Mouse (Mus musculus): ENCODE results near the gene Runx3. TPM values are rescaled to one million over a fixed set of nuclear protein-coding genes. Genes with fewer than 3 reads are reported as not detected.
A peak's percentile ranks its signal among the peaks of the same experiment; 100 is the strongest.

The Runx3 gene
- polyA plus RNA-seq, 1 experiment from 2014 or later, result not detected

DNA sequence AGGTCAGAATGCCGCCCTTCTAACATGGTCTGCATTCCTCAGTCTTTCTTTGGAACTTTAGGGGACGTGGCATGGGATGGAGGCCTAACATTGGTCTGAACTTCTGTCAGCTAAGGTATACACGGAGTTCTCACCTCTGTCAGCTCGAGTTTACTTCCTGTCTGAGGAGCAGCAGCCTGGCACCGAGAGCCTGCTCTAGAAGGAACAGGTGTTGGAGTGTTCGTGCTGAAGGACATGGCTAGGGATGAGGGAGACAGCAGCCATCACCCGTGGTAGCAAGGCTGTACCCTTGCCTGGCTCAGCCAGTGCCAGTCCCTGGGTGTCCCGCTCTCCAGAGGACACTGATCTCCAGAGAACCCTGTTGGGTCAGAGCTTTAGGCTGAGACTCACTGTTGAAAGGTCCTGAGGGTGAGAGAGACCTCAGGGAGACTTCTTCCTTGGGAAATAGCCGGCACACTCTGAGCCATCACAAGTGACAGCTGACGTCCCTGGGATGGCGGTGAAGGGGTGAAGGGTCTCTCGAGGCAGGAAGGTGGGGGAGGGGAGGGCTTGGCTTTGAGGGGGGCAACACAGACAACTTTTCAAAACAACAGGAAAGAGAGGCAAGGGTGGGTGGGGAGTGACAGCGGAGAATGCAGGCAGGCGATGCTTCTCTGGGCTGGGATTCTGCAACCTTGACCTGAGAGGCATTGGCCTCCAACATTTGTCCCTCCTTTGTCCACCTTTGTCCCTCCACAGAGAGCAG lies 4.9 kb upstream of the Runx3 start:
- Histone ChIP-seq H3K27me3 (0 out of 2 replicates have a peak, but pooled peaks cover 2% of the 10 kb centered on the region), H3K27ac (replicated peaks) (no peak overlapping the region), H3K4me1 (no peaks in the 10 kb centered on the region; the same call in 1 of the 2 replicates), H3K4me2 (replicated peaks) (no peak overlapping the region), H3K9me3 (peaks cover 4% of the 10 kb centered on the region; the same call in 1 of the 2 replicates), H3K9ac (replicated peaks) (no peak overlapping the region), H3K4me3 (no peak overlapping the region), H3K36me3 (no peaks in the 10 kb centered on the region)
- WGBS, result 59% methylated on average over 14 of the region's 14 CpGs
- ATAC-seq (ENCODE audit: low FRiP score, low read depth), result no peak

DNA sequence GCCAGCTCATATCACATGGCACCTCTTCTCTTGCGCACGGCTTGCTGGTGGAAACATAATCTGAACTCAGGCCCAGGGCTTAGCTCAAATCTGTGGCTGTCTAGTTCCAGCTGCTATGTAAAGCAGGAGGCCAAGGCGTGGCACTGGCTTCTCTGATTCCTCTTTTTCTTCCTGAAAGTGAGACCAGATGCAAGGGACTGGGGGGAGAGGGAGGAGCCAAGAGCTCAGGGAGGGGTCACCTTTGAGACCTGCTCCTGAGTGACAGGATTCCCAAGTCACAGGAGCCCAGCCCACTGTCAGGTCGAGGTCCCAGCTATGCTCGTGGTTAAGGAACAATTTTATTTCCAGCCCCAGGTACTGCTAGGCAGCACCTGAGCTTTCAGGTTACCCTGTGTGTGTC lies 4.1 kb upstream of the Runx3 start:
- 74% methylated on average over 5 of the region's 5 CpGs for WGBS
- no peak overlapping the region for H3K27ac ChIP-seq (replicated peaks)

DNA sequence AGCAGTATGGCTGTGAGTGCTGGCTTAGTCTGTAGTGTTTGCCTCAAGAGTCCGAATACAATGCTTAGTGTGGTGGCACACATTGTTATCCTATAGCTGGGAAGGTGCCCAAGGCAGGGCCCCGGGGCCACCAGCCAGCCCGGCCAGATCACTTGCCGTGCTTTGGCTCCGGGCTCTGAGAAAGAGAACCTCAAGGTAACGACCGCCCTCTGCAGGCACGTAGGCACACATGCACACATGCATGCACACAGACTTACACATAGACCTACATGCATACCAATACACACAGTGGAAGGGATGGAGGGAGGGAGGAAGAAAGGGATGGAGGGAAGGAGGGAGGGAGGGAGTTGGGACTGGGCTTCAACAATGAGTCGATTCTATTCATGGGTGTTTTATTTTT lies 2.6 kb upstream of the Runx3 start:
- no peaks in the 10 kb centered on the region for H3K36me3 ChIP-seq
- 0 out of 2 replicates have a peak, but pooled peaks cover 2% of the 10 kb centered on the region for H3K27me3 ChIP-seq
- no peak overlapping the region for H3K9ac ChIP-seq (replicated peaks)
- 94% methylated on average over 9 of the region's 9 CpGs for WGBS
- ATAC-seq (ENCODE audit: low FRiP score, low read depth), result no peak
- no peak overlapping the region for H3K4me2 ChIP-seq (replicated peaks)
- H3K27ac ChIP-seq (replicated peaks), result no peak overlapping the region
- no peaks in the 10 kb centered on the region for H3K9me3 ChIP-seq
- no peak overlapping the region for H3K4me3 ChIP-seq
- H3K4me1 ChIP-seq, result no peaks in the 10 kb centered on the region; the same call in 1 of the 2 replicates

More for the DNA sequence above, 4.1 kb upstream of the Runx3 start:
- H3K9me3 ChIP-seq, result peaks cover 4% of the 10 kb centered on the region; the same call in 1 of the 2 replicates
- H3K4me3 ChIP-seq, result no peak overlapping the region
- no peak overlapping the region for H3K4me2 ChIP-seq (replicated peaks)
- no peak for ATAC-seq (ENCODE audit: low FRiP score, low read depth)
- H3K36me3 ChIP-seq, result no peaks in the 10 kb centered on the region
- H3K27me3 ChIP-seq, result 0 out of 2 replicates have a peak, but pooled peaks cover 2% of the 10 kb centered on the region
- H3K4me1 ChIP-seq, result no peaks in the 10 kb centered on the region; the same call in 1 of the 2 replicates
- H3K9ac ChIP-seq (replicated peaks), result no peak overlapping the region

DNA sequence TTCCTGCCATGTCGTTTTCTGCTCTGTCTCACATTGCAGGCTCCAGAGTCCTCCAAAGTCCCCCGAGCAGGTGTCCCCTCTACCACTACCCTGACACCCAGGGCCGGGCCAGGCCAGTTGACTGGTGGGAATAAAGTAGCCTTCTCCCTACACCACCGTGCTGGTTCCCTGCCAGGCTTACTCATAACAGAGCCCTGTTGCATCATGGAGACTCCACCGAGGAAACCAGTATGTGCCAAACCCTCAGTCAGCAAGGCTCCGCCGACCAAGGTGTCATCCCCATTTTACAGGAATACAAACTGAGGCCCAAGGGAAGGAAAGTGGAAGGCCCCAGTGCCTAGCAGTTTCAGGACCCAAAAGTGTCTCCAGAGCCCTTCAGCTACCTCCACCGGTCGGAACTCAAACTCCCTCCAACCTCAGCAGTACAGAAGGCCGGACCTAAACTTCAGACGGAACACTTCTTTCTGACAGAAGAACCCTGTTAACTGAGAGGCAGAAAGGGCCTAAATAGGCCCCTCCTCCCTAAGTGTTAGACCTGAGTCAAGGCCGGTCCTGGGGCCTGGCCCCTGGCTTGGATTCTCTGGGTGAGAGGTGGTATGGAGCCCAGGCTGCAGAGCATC lies 1.5 kb upstream of the Runx3 start:
- Histone ChIP-seq H3K9ac (replicated peaks) (no peak overlapping the region), H3K27ac (replicated peaks) (no peak overlapping the region), H3K4me3 (no peak overlapping the region), H3K4me2 (replicated peaks) (no peak overlapping the region), H3K36me3 (no peaks in the 10 kb centered on the region), H3K4me1 (no peaks in the 10 kb centered on the region; the same call in 1 of the 2 replicates), H3K27me3 (0 out of 2 replicates have a peak, but pooled peaks cover 2% of the 10 kb centered on the region), H3K9me3 (no peaks in the 10 kb centered on the region)
- ATAC-seq (ENCODE audit: low FRiP score, low read depth), result no peak
- WGBS, result 94% methylated on average over 12 of the region's 12 CpGs

DNA sequence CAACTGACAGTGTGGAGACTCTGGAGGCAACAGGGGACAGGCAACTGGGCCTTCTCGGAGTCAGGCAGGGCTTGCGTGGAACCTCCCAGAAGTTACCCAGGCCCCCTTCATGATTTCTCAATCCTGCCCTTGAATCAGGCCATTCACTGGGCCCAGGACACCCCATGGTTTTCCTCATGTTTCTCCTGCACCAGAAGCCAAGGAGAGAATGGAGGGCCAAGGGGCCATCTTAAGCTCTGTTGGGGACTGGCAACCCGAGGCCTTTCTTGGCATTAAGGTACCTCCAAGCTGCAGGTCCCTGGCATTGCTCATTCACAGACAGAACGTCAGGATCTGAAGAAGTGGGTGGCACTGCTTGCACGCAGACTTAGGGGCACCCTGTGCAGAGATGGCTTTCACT lies 3.3 kb downstream of the Runx3 start:
- Histone ChIP-seq H3K4me1 (0 out of 2 replicates have a peak, but pooled peaks cover 1% of the 10 kb centered on the region), H3K9me3 (no peaks in the 10 kb centered on the region), H3K4me2 (replicated peaks) (no peak overlapping the region), H3K27me3 (peaks cover 10% of the 10 kb centered on the region; the same call in 1 of the 2 replicates), H3K9ac (replicated peaks) (no peak overlapping the region), H3K27ac (replicated peaks) (no peak overlapping the region), H3K36me3 (no peaks in the 10 kb centered on the region), H3K4me3 (no peak overlapping the region)
- 81% methylated on average over 5 of the region's 5 CpGs for WGBS
- no peak for ATAC-seq (ENCODE audit: low FRiP score, low read depth)

DNA sequence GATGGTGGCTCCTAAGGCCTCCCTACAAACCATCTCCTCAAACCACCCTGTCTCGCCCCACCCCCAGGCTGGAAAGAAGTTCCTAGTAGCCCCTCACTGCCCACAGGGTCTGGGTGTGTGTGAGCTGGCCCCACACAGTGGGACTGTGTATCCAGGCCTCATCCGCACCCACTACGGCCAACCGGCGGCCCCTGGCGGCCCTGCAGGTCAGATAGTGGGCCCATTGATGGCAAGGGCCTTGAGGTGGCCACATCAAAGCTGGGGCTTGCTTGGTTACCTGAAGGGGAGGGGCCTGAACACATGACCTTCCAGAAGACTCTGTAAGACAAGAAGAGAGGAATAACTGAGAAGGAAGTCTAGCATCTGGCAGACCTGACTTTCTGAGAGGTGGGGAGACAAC lies 4.3 kb downstream of the Runx3 start:
- H3K9ac ChIP-seq (replicated peaks), result no peak overlapping the region
- H3K4me1 ChIP-seq, result 0 out of 2 replicates have a peak, but pooled peaks cover 8% of the 10 kb centered on the region
- H3K27me3 ChIP-seq, result peaks cover 20% of the 10 kb centered on the region
- no peak for ATAC-seq (ENCODE audit: low FRiP score, low read depth)
- 91% methylated on average over 6 of the region's 6 CpGs for WGBS
- H3K9me3 ChIP-seq, result no peaks in the 10 kb centered on the region
- H3K27ac ChIP-seq (replicated peaks), result no peak overlapping the region
- no peaks in the 10 kb centered on the region for H3K36me3 ChIP-seq
- H3K4me2 ChIP-seq (replicated peaks), result no peak overlapping the region
- H3K4me3 ChIP-seq, result no peak overlapping the region

DNA sequence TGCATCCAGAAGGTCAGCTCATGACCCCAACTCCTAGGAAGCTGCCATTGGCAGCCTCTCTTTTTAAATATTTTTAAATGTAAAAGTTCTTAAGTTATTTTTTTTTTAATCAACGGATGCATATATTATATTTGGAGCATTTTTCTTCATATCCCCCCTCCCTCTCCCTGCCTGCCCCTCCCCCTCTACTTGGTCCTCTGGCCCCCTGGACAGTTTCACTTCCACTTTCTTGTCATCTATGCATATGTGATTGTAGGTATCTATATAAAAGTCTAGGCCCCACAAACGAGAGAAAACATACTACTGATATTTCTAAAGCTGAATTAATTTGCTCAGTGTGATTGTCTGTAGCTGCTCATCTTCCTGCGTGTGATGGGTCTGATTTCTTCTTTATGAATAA lies 4.7 kb downstream of the Runx3 start:
- Histone ChIP-seq H3K27me3 (peaks cover 21% of the 10 kb centered on the region), H3K36me3 (no peaks in the 10 kb centered on the region), H3K4me3 (no peak overlapping the region), H3K9ac (replicated peaks) (no peak overlapping the region), H3K27ac (replicated peaks) (no peak overlapping the region), H3K9me3 (no peaks in the 10 kb centered on the region), H3K4me2 (replicated peaks) (no peak overlapping the region), H3K4me1 (0 out of 2 replicates have a peak, but pooled peaks cover 8% of the 10 kb centered on the region)
- ATAC-seq (ENCODE audit: low FRiP score, low read depth), result no peak
- 90% methylated on average over 3 of the region's 3 CpGs for WGBS

DNA sequence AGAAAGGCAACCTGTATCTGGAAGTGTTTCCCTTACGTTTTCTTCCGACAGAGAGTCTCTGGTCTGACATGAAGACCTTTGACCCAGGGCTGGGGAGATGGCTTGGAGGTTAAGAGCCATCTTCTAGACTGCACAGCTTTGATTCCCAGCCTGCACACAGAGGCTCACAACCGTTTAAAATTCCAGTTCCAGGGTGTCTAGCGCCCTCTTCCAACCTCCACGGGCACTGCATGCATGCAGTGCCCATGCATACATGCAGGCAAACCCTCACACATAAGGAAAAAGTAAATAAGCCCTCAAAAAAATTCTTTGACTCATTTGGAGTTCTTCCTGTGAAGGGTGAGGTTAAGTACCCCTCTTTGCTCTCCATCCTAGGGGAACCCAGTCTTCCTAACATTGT lies 5.9 kb downstream of the Runx3 start:
- no peaks in the 10 kb centered on the region for H3K9me3 ChIP-seq
- H3K9ac ChIP-seq (replicated peaks), result no peak overlapping the region
- no peak overlapping the region for H3K4me2 ChIP-seq (replicated peaks)
- H3K36me3 ChIP-seq, result no peaks in the 10 kb centered on the region
- 0 out of 2 replicates have a peak, but pooled peaks cover 8% of the 10 kb centered on the region for H3K4me1 ChIP-seq
- WGBS, result 70% methylated on average over 5 of the region's 5 CpGs
- no peak for ATAC-seq (ENCODE audit: low FRiP score, low read depth)
- peaks cover 33% of the 10 kb centered on the region for H3K27me3 ChIP-seq
- no peak overlapping the region for H3K27ac ChIP-seq (replicated peaks)
- no peak overlapping the region for H3K4me3 ChIP-seq

DNA sequence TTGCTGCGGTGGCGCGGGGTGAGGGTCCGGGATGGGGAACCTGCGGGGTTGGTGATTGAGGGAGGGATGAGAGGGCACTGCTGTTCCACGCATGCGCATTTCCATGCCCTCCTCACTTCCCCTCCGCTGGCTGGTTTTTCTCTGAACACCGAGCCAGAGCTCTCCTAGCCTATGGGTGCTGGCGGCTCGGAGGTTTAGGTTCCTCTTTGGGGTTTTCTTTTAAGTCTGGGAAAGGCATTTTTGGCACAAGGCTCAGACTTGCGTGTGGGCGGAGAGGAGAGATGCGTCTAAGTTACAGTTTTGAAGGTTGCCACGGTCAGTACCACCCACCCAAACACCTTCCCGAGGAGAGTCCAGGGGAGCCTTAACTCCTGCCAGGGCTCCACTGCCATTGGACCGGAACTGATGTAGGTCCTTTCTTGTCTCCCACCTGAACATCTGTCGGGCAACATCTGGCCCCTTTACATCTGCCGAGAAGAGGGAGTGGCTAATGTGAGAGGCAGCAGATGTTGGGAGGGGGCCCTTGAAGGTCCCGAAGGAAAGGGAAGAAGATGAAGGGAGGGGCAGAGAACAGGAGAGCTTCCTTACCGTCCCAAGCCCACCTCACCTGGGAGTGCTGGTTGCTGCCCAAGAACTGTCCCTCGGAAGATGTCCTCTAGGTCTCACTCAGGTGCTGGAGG lies 8.5 kb downstream of the Runx3 start:
- Histone ChIP-seq H3K36me3 (no peaks in the 10 kb centered on the region), H3K4me2 (replicated peaks) (peak overlapping the region; percentile 58), H3K4me3 (peak overlapping the region; percentile 27), H3K4me1 (0 out of 2 replicates have a peak, but pooled peaks cover 8% of the 10 kb centered on the region), H3K9ac (replicated peaks) (0 out of 2 replicates have a peak overlapping the region, but pooled peaks have one; percentile 28), H3K27me3 (peaks cover 37% of the 10 kb centered on the region), H3K9me3 (no peaks in the 10 kb centered on the region), H3K27ac (replicated peaks) (no peak overlapping the region)
- no peak for ATAC-seq (ENCODE audit: low FRiP score, low read depth)
- WGBS, result 27% methylated on average over 22 of the region's 22 CpGs

DNA sequence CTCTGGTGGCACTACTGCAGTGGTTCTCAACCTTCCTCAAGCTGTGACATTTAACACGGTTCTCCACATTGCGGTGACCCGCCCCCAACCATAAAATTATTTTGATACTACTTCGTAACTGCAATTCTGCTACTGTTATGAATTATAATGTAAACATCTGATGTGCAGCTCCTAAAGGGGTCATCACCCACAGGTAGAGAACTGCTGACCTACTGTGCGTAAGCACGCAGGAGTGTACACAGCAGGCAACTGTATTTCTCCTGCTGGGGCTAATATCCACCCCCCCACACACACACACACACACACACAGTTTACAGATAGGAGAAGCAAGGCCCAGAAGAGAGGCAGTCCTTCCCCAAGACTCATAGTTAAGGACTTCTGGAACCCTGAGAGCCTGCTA lies 9.7 kb downstream of the Runx3 start:
- no peak for ATAC-seq (ENCODE audit: low FRiP score, low read depth)
- Histone ChIP-seq H3K9me3 (no peaks in the 10 kb centered on the region), H3K4me3 (no peak overlapping the region), H3K4me1 (0 out of 2 replicates have a peak, but pooled peaks cover 8% of the 10 kb centered on the region), H3K36me3 (no peaks in the 10 kb centered on the region), H3K27ac (replicated peaks) (no peak overlapping the region), H3K9ac (replicated peaks) (no peak overlapping the region), H3K27me3 (peaks cover 37% of the 10 kb centered on the region), H3K4me2 (replicated peaks) (no peak overlapping the region)
- WGBS, result 93% methylated on average over 6 of the region's 6 CpGs

DNA sequence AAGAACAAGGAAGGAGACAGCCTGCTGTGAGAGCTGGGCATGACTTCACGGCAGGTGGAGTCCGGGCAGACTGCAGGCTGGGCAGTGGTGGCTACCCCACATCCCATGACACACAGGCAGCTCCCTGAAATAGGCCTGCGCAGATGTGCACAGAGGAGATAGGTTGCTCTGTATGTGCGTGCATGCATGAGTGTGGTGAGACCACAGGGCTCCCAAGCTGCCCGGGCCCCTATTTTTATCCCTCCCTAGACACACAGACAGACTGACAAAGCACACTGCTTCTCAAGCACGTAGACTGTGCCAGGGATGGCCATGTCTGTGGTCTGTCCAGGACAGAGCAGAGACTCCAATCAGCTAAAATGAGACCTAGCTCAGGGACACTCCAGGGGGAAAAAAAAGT lies 10.7 kb downstream of the Runx3 start:
- Histone ChIP-seq H3K4me1 (0 out of 2 replicates have a peak, but pooled peaks cover 8% of the 10 kb centered on the region), H3K27ac (replicated peaks) (no peak overlapping the region), H3K9me3 (no peaks in the 10 kb centered on the region), H3K27me3 (peaks cover 39% of the 10 kb centered on the region), H3K9ac (replicated peaks) (no peak overlapping the region), H3K4me3 (no peak overlapping the region), H3K4me2 (replicated peaks) (no peak overlapping the region), H3K36me3 (no peaks in the 10 kb centered on the region)
- no peak for ATAC-seq (ENCODE audit: low FRiP score, low read depth)
- 79% methylated on average over 6 of the region's 6 CpGs for WGBS

DNA sequence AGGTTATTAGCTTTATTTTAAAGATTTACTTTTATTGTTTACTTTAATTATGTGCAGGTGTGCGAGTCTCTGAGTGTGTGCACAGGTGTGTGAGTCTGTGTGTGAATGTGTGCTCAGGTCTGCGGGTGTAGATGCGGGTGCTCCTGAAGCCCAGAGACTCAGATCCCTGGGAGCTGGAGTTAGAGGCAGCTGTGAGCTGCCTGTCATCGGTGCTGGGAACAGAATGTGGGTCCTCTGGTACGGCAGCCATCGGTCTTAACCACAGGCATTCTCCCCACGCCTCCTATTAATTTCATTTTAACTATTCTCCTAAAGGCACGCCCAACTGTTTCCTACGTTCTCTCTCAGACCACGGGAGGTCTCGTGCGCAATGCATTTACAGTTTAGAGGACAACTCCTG lies 12.3 kb downstream of the Runx3 start:
- Histone ChIP-seq H3K27ac (replicated peaks) (no peak overlapping the region), H3K9ac (replicated peaks) (no peak overlapping the region), H3K36me3 (no peaks in the 10 kb centered on the region), H3K27me3 (peaks cover 54% of the 10 kb centered on the region), H3K4me3 (no peak overlapping the region), H3K9me3 (no peaks in the 10 kb centered on the region), H3K4me2 (replicated peaks) (no peak overlapping the region), H3K4me1 (0 out of 2 replicates have a peak, but pooled peaks cover 8% of the 10 kb centered on the region)
- no peak for ATAC-seq (ENCODE audit: low FRiP score, low read depth)
- WGBS, result 91% methylated on average over 12 of the region's 12 CpGs

Data from midbrain, embryonic 12.5 days (tissue).